Mouse (Mus musculus): ENCODE data around the gene Cops7b. TPM values are rescaled to one million over a fixed set of nuclear protein-coding genes. Genes with fewer than 3 reads are reported as not detected.
"Not testable (repeated sequence)": the region's sequence is repeated elsewhere in the genome, so short reads cannot be mapped to it uniquely, and the experiment has no call there.

The Cops7b gene
- 42.9 and 43.6 TPM in 2 replicates for polyA plus RNA-seq (2015; fragmentation: Nextera tagmentation; extraction: Ambion mirVana)

GRCm38 (mm10) chr1:86582451-86583096 is at the start of gene Cops7b, which contains the start of gene Pde6d:
TSS of gene Cops7b (plus strand) at chr1:86582904.
TSS of gene Pde6d (minus strand) at chr1:86582629.
- H3K4me3 ChIP-seq (replicated peaks): peak within 1 kb of the TSS; percentile 98
- H3K36me3 ChIP-seq: no peaks in the 10 kb centered on the region
- peaks cover 19% of the 10 kb centered on the region for H3K4me1 ChIP-seq
- WGBS: under 1% methylated on average over 26 of the region's 26 CpGs
- H3K9me3 ChIP-seq (replicated peaks): no peaks in the 10 kb centered on the region
- H3K9ac ChIP-seq: peak within 1 kb of the TSS; percentile 92
- peak; percentile 97 for ATAC-seq (replicated peaks; ENCODE audit: low FRiP score)
- H3K27ac ChIP-seq: peak within 1 kb of the TSS; percentile 76
- no peaks in the 10 kb centered on the region for H3K27me3 ChIP-seq
- H3K4me2 ChIP-seq: peak within 1 kb of the TSS; percentile 79

- H3K4me2 ChIP-seq: no peak overlapping the region
- H3K36me3 ChIP-seq: peaks cover 35% of the 10 kb centered on the region
- no peaks in the 10 kb centered on the region for H3K9me3 ChIP-seq (replicated peaks)
- WGBS: 85% methylated on average over 6 of the region's 6 CpGs
- no peaks in the 10 kb centered on the region for H3K27me3 ChIP-seq
- peaks cover 30% of the 10 kb centered on the region for H3K4me1 ChIP-seq
- H3K9ac ChIP-seq: no peak overlapping the region
- no peak for ATAC-seq (replicated peaks; ENCODE audit: low FRiP score)
- H3K27ac ChIP-seq: no peak overlapping the region
- H3K4me3 ChIP-seq (replicated peaks): no peak overlapping the region
These were observed 49.1 kb upstream of the Cops7b start for GRCm38 (mm10) chr1:86533411-86534130.

- H3K27me3 ChIP-seq: no peaks in the 10 kb centered on the region
- ATAC-seq (replicated peaks; ENCODE audit: low FRiP score): no peak
- peaks cover 31% of the 10 kb centered on the region for H3K36me3 ChIP-seq
- no peak overlapping the region for H3K4me3 ChIP-seq (replicated peaks)
- H3K9ac ChIP-seq: no peak overlapping the region
- no peaks in the 10 kb centered on the region for H3K9me3 ChIP-seq (replicated peaks)
- 70% methylated on average over 3 of the region's 3 CpGs for WGBS
- H3K4me2 ChIP-seq: no peak overlapping the region
- no peak overlapping the region for H3K27ac ChIP-seq
- no peaks in the 10 kb centered on the region for H3K4me1 ChIP-seq
These were observed 44.3 kb upstream of the Cops7b start for GRCm38 (mm10) chr1:86538383-86538782.

GRCm38 (mm10) chr1:86539583-86539982 is 43.1 kb upstream of the Cops7b start:
- H3K9ac ChIP-seq; H3K27ac ChIP-seq; H3K4me2 ChIP-seq; H3K9me3 ChIP-seq (replicated peaks); ATAC-seq (replicated peaks; ENCODE audit: low FRiP score); H3K4me1 ChIP-seq; H3K27me3 ChIP-seq; H3K4me3 ChIP-seq (replicated peaks): not testable (repeated sequence)
- 95% methylated on average over 12 of the region's 12 CpGs for WGBS
- peaks cover 38% of the 10 kb centered on the region for H3K36me3 ChIP-seq

GRCm38 (mm10) chr1:86542584-86542983 is 40.1 kb upstream of the Cops7b start:
- no peaks in the 10 kb centered on the region for H3K4me1 ChIP-seq
- no peak for ATAC-seq (replicated peaks; ENCODE audit: low FRiP score)
- H3K9ac ChIP-seq: no peak overlapping the region
- H3K36me3 ChIP-seq: peaks cover 61% of the 10 kb centered on the region
- H3K9me3 ChIP-seq (replicated peaks): no peaks in the 10 kb centered on the region
- no peaks in the 10 kb centered on the region for H3K27me3 ChIP-seq
- WGBS: 88% methylated on average over 2 of the region's 2 CpGs
- no peak overlapping the region for H3K27ac ChIP-seq
- no peak overlapping the region for H3K4me2 ChIP-seq
- no peak overlapping the region for H3K4me3 ChIP-seq (replicated peaks)

DNA sequence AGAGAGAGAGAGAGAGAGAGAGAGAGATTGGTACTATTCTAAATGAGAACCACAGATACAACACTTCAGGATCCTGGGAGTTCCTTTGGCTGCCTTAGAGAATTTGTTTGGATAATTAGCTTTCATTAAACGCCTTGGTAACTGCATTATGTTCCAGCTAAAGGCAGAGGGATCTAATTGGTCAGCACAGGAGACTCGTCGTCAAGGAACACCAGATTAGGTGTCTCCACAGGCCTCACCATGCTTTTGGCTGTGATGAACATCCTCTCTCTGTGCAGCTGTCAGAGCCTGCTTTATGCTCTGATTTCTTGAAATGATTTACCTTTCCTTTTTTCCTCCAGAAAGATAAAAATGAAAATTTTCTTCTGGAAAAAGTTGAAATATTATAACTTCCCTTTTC is 35.9 kb upstream of the Cops7b start:
- H3K4me1 ChIP-seq: no peaks in the 10 kb centered on the region
- WGBS: 76% methylated on average over 3 of the region's 3 CpGs
- no peak overlapping the region for H3K9ac ChIP-seq
- no peak for ATAC-seq (replicated peaks; ENCODE audit: low FRiP score)
- no peaks in the 10 kb centered on the region for H3K9me3 ChIP-seq (replicated peaks)
- H3K4me2 ChIP-seq: no peak overlapping the region
- H3K27ac ChIP-seq: no peak overlapping the region
- no peaks in the 10 kb centered on the region for H3K27me3 ChIP-seq
- no peak overlapping the region for H3K4me3 ChIP-seq (replicated peaks)
- peaks cover 56% of the 10 kb centered on the region for H3K36me3 ChIP-seq

DNA sequence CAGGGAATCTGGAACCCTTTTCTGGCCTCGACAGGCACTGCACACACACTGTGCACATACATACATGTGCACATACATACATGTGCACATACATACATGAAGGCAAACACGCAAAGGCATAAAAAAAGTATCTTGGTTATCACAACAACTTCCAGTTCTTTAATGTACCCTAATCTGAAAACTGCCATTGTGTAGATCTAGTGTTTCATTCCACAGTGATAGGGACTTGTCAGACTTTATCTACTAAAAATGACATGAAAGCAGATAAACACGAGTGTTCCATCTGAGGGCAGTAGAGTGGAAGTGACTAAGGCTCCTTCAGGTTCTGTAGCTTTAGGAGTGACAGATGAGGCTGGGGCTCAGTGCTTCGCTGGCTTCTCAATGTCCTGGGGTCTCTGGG is 31.4 kb upstream of the Cops7b start:
- H3K9ac ChIP-seq: no peak overlapping the region
- ATAC-seq (replicated peaks; ENCODE audit: low FRiP score): no peak
- no peaks in the 10 kb centered on the region for H3K27me3 ChIP-seq
- no peak overlapping the region for H3K4me2 ChIP-seq
- no peak overlapping the region for H3K27ac ChIP-seq
- no peaks in the 10 kb centered on the region for H3K9me3 ChIP-seq (replicated peaks)
- whole genome bisulfite sequencing: 79% methylated on average over 4 of the region's 4 CpGs
- no peak overlapping the region for H3K4me3 ChIP-seq (replicated peaks)
- no peaks in the 10 kb centered on the region for H3K4me1 ChIP-seq
- H3K36me3 ChIP-seq: peaks cover 11% of the 10 kb centered on the region; the same call in 1 of the 2 replicates

DNA sequence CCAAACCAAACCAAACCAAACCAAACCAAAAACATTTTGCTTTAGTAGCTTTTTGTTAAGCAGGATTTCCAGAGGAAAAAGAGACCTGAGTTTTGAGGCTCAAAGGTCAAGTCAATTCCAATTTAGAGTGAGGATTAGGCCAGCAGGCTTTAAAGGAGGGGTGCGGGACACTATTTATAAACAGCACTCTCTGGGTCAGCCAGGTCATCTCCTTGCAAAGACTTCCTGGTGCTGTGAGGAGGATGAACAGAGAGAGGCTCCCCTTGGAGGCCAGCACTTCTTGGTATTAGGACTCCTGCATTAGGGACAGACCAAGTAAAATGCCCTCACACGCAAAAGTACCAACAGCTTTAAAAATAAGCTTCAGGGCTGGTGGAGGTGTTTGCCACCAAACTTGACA is 30.8 kb upstream of the Cops7b start:
- peaks cover 8% of the 10 kb centered on the region for H3K36me3 ChIP-seq
- H3K9me3 ChIP-seq (replicated peaks): no peaks in the 10 kb centered on the region
- H3K9ac ChIP-seq: no peak overlapping the region
- 71% methylated on average over 2 of the region's 2 CpGs for WGBS
- no peak for ATAC-seq (replicated peaks; ENCODE audit: low FRiP score)
- no peak overlapping the region for H3K4me2 ChIP-seq
- no peak overlapping the region for H3K27ac ChIP-seq
- H3K4me1 ChIP-seq: no peaks in the 10 kb centered on the region
- no peaks in the 10 kb centered on the region for H3K27me3 ChIP-seq
- H3K4me3 ChIP-seq (replicated peaks): no peak overlapping the region

DNA sequence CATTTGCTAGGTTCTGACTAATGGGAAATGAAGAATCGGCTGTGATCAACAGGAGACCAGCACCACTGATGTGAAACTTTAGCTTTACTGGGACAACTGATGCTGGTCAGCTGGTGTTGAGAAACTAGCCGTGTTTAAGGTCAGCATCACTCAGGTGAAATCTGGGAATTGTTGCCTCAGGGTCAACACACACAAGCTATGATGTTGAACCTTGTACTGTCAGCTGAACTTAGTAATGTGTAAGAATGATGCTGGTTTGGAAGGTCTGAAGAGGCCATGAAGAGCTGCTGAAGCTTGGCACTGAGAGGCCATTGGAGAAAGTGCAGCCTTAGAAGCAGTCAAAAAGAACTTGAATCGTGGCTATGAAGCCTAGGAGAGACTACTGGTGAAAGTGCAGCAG is 27.0 kb upstream of the Cops7b start:
- no peak overlapping the region for H3K4me2 ChIP-seq
- H3K27me3 ChIP-seq: no peaks in the 10 kb centered on the region
- ATAC-seq (replicated peaks; ENCODE audit: low FRiP score): no peak
- H3K4me1 ChIP-seq: 0 out of 2 replicates have a peak, but pooled peaks cover 3% of the 10 kb centered on the region
- no peak overlapping the region for H3K27ac ChIP-seq
- H3K9ac ChIP-seq: no peak overlapping the region
- H3K36me3 ChIP-seq: peaks cover 4% of the 10 kb centered on the region
- 72% methylated on average over 3 of the region's 3 CpGs for WGBS
- H3K4me3 ChIP-seq (replicated peaks): no peak overlapping the region
- no peaks in the 10 kb centered on the region for H3K9me3 ChIP-seq (replicated peaks)

DNA sequence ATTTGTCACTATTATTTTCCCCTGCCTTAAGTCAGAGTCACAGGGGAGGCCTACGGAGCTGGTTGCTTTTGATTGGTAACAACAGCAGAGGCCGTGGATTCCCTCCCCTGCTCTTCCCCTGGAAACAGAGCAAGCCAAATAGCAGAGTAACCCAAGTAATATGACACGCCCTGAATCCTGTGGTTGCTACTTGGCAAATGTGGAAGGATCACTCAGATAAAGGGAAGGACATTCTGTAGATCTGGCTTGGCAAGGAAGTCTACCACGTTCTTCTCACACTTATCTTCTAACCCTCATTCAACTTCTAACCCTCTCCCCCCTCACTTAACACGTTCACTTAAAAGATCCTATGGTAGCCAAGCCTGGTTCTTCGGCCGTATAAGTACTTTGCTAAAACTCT is 24.8 kb upstream of the Cops7b start:
- H3K36me3 ChIP-seq: peaks cover 8% of the 10 kb centered on the region
- WGBS: 64% methylated on average over 7 of the region's 7 CpGs
- H3K9me3 ChIP-seq (replicated peaks): no peaks in the 10 kb centered on the region
- H3K4me3 ChIP-seq (replicated peaks): no peak overlapping the region
- 0 out of 2 replicates have a peak, but pooled peaks cover 3% of the 10 kb centered on the region for H3K4me1 ChIP-seq
- no peak overlapping the region for H3K4me2 ChIP-seq
- no peak overlapping the region for H3K27ac ChIP-seq
- no peak overlapping the region for H3K9ac ChIP-seq
- no peaks in the 10 kb centered on the region for H3K27me3 ChIP-seq
- ATAC-seq (replicated peaks; ENCODE audit: low FRiP score): no peak

DNA sequence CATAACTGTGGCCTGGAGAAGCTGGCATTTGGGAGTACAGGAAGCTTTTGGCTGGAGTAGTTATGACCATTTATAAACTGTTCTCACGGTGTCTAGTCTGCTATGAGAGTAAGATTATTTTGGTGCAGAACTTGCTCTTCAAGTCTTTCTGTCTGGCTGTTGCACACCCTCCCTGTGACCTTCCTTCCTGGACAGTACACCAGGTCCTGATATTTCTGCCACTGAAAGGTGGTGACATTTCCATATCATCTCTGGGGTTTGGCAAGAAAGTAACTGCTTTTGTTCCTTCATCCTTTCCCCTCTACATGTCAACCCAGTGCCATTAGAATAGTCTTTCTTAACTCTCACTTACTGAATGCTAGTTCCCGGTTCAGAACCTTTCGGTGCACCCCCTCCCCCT is 23.5 kb upstream of the Cops7b start:
- H3K4me1 ChIP-seq: 0 out of 2 replicates have a peak, but pooled peaks cover 6% of the 10 kb centered on the region

GRCm38 (mm10) chr1:86562663-86563062 is 20.0 kb upstream of the Cops7b start:
- Histone ChIP-seq H3K27ac (no peak overlapping the region), H3K4me3 (replicated peaks) (no peak overlapping the region), H3K4me1 (0 out of 2 replicates have a peak, but pooled peaks cover 6% of the 10 kb centered on the region), H3K9ac (no peak overlapping the region), H3K9me3 (replicated peaks) (no peaks in the 10 kb centered on the region), H3K4me2 (no peak overlapping the region), H3K27me3 (no peaks in the 10 kb centered on the region), H3K36me3 (peaks cover 28% of the 10 kb centered on the region)
- WGBS: 72% methylated on average over 2 of the region's 2 CpGs
- no peak for ATAC-seq (replicated peaks; ENCODE audit: low FRiP score)

More for the DNA sequence above, 23.5 kb upstream of the Cops7b start:
- H3K9me3 ChIP-seq (replicated peaks): no peaks in the 10 kb centered on the region
- H3K27ac ChIP-seq: no peak overlapping the region
- H3K27me3 ChIP-seq: no peaks in the 10 kb centered on the region
- peaks cover 22% of the 10 kb centered on the region for H3K36me3 ChIP-seq
- no peak overlapping the region for H3K4me3 ChIP-seq (replicated peaks)
- H3K9ac ChIP-seq: no peak overlapping the region
- WGBS: 92% methylated on average over 3 of the region's 3 CpGs
- H3K4me2 ChIP-seq: no peak overlapping the region
- no peak for ATAC-seq (replicated peaks; ENCODE audit: low FRiP score)
